Mouse (Mus musculus) CD4-positive, CD25-positive, alpha-beta regulatory T cell, adult 4 months (primary cell): ENCODE data around the gene Cc2d2b. TPM values are rescaled to one million over a fixed set of nuclear protein-coding genes. Genes with fewer than 3 reads are reported as not detected.
A peak's percentile ranks its signal among the peaks of the same experiment; 100 is the strongest.

Experiments
- ATAC-seq: one replicate; pipeline ENCODE4 v1.8.0; 2017
- polyA plus RNA-seq, 2 experiments: library from polyadenylated mRNA; unstranded; fragments of 100-300 nt; shearing (Covaris generic); gene quantifications; one replicate each; pipeline ENCODE4 v1.2.1; 2017

Gene Cc2d2b
- polyA plus RNA-seq, result under 1 TPM; 0.47 to 0.93 TPM

GRCm38 (mm10) chr19:40748559-40748958, at the start of gene Cc2d2b:
Gene Cc2d2b (plus strand): TSS chr19:40748753.
- ATAC-seq, result no peak

- no peak for ATAC-seq
These were observed 48.7 kb upstream of the Cc2d2b start for GRCm38 (mm10) chr19:40699816-40700215.

- ATAC-seq, result no peak
These were observed 46.1 kb upstream of the Cc2d2b start for GRCm38 (mm10) chr19:40702406-40702805.

- no peak for ATAC-seq
These were observed 35.5 kb upstream of the Cc2d2b start for GRCm38 (mm10) chr19:40712889-40713628.

- no peak for ATAC-seq
These were observed 33.9 kb upstream of the Cc2d2b start for GRCm38 (mm10) chr19:40714700-40715099.

- ATAC-seq, result no peak
These were observed 31.6 kb upstream of the Cc2d2b start for GRCm38 (mm10) chr19:40716981-40717380.

GRCm38 (mm10) chr19:40719439-40720105, 29.0 kb upstream of the Cc2d2b start:
- ATAC-seq, result no peak

GRCm38 (mm10) chr19:40720381-40720780, 28.2 kb upstream of the Cc2d2b start:
- no peak for ATAC-seq

GRCm38 (mm10) chr19:40722137-40723038, 26.2 kb upstream of the Cc2d2b start:
- peak; percentile 93 for ATAC-seq

GRCm38 (mm10) chr19:40723516-40723915, 25.0 kb upstream of the Cc2d2b start:
- no peak for ATAC-seq

- ATAC-seq, result no peak
These were observed 22.4 kb upstream of the Cc2d2b start for GRCm38 (mm10) chr19:40726148-40726547.

GRCm38 (mm10) chr19:40726614-40727013, 21.9 kb upstream of the Cc2d2b start:
- ATAC-seq, result no peak

GRCm38 (mm10) chr19:40728213-40728612, 20.3 kb upstream of the Cc2d2b start:
- no peak for ATAC-seq

GRCm38 (mm10) chr19:40728732-40729420, 19.7 kb upstream of the Cc2d2b start:
- no peak for ATAC-seq

- no peak for ATAC-seq
These were observed 15.1 kb upstream of the Cc2d2b start for GRCm38 (mm10) chr19:40733409-40733808.

- no peak for ATAC-seq
These were observed 14.7 kb upstream of the Cc2d2b start for GRCm38 (mm10) chr19:40733849-40734248.

- ATAC-seq, result peak; percentile 89
These were observed 11.7 kb upstream of the Cc2d2b start for GRCm38 (mm10) chr19:40736680-40737512.

- ATAC-seq, result no peak
These were observed 10.9 kb upstream of the Cc2d2b start for GRCm38 (mm10) chr19:40737613-40738012.

- no peak for ATAC-seq
These were observed 9.7 kb upstream of the Cc2d2b start for GRCm38 (mm10) chr19:40738683-40739324.

- ATAC-seq, result no peak
These were observed 1.9 kb upstream of the Cc2d2b start for GRCm38 (mm10) chr19:40746603-40747002.

GRCm38 (mm10) chr19:40754311-40754710, 5.8 kb downstream of the Cc2d2b start:
- peak; percentile 85 for ATAC-seq
